Mouse (Mus musculus) kidney, adult 2 months (tissue): ENCODE measurements at regions not wholly inside any gene's neighbourhood (a gene's known extent, or its start where the extent isn't known, plus 50 kb on each side); places are given as distances from the start of the nearest gene placed in this dataset.
A peak's percentile ranks its signal among the peaks of the same experiment; 100 is the strongest.

Experiments
- CTCF ChIP-seq: fragments of 200-500 bp; conservative IDR thresholded peaks from 2 replicates; pipeline ENCODE4 v1.5.1; 2011; ENCODE audit warnings: low read depth, mild to moderate bottlenecking, control low read depth, low read length, moderate library complexity, mixed read lengths; ENCODE audit not compliant: insufficient read depth, insufficient read length
- POLR2A ChIP-seq: fragments of 200-500 bp; IDR thresholded peaks from one replicate; pipeline ENCODE4 v1.6.1; 2011; ENCODE audit warnings: low read depth, low read length, control low read depth

- TF ChIP-seq CTCF, result peak; percentile 67
- no peak for TF ChIP-seq POLR2A
Observed at GRCm38 (mm10) chr9:116384176-116385076, 209.3 kb upstream of the Tgfbr2 start.
